Mouse (Mus musculus) lung, postnatal 0 days (tissue): ENCODE data around the gene Ehbp1.

ENCODE experiments used
- CTCF ChIP-seq: IDR thresholded peaks from 2 replicates; pipeline ENCODE4 v1.5.1; 2016; ENCODE audit warnings: antibody characterized with exemption, mild to moderate bottlenecking
- EP300 ChIP-seq: IDR thresholded peaks from 2 replicates; pipeline ENCODE4 v1.6.1; 2016; ENCODE audit warnings: antibody characterized with exemption, mild to moderate bottlenecking, control low read depth

DNA sequence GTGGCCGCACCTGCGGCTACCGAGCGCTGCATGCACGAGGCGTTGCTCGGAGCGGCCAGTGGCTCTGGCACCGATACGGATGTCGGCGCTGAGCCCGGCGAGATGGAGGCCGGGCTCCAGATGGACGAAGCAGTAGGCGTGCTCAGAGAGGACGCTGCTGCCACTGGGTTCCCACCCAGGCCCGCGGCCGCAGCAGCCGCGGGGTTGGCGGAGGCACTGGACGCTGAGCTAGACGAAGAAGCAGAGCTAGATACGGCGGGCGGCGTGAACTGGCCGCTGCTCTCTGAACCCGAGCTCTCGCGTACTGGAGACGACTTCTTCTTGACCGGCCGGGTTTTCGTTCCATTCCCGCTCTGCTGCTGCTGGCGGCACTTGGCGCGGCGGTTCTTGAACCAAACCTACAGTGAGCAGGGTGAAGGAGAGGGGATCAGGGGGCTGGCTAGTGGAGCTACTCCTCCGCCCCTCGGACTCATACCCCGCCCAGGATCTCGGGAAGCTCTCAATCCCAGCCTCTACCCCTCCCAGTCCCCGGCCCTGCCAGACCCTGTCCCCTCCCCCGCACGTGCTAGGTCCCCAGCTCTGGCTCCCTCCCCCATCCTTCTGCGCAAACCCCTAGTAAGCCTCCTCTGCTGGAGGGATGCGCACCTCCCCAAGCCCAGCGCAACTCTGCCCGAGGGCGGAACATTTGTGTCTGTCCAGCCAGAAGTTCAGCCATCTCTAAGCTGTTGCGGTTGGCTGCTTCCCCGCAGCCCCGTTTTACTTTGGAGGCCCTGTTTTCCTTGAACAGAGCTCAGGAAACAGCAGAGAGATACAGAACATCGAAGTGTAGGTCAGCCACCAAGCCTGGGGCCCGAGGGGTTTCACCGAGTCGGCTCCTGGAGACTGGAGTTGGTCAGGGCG is 345.2 kb downstream of the Ehbp1 start:
- no peak for TF ChIP-seq CTCF
- no peak for TF ChIP-seq EP300
